Mouse (Mus musculus): ENCODE data around the gene Fam243. TPM values are rescaled to one million over a fixed set of nuclear protein-coding genes. Genes with fewer than 3 reads are reported as not detected.

The Fam243 gene
- total RNA-seq, 2 experiments from 2014 or later, result not detected

DNA sequence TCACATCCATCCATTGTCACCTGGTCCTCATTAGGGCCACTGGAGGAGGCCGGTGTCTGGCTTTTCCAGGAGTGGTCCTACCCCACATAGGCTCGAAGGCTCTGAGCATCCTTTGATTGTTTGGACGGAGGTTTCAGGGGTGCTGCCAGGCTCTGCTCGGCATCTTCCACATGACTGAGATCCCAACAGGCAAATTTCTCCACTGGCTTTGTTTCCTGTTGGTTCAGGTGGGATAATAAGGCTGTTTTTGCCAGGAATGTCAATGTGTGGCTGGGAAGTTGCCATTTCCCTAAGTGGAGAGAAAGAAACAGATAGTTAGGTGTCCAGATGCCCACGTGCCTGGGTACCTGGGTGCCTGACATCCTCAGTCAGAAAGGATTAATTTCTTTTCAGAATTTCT lies 46.7 kb downstream of the Fam243 start:
- no peak for DNase-seq (ENCODE audit: low spot score in 2 of 2)

Other genes starting within 250 kb of the Fam243 start
- gene Kcne2, start 29.1 kb downstream of the Fam243 start, total RNA-seq (2021), result not detected
- 10 to 100 TPM; 71.7 to 72.1 TPM for gene Smim11, start 20.2 kb downstream of the Fam243 start, total RNA-seq (2021)
- gene Kcne1, start 38.0 kb upstream of the Fam243 start, total RNA-seq (2021), result not detected
- 10 to 100 TPM; 31.1 to 37.8 TPM for gene Rcan1, start 149.4 kb upstream of the Fam243 start, total RNA-seq (2021)
- gene Clic6, start 164.3 kb upstream of the Fam243 start, total RNA-seq (2021), result under 1 TPM; 0.20 to 0.23 TPM

Measured in gastrocnemius, postnatal 4 days (tissue).